Comparison of ENCODE assay signal across 17 mouse cellular contexts in genomic region chr3:152554366-152554765, GRCm38 (mm10).
"Had no signal": no experiment of that assay in that cellular context is flagged by ENCODE, and none has a peak within 500 bp of the region (broad histone marks: within the 10 kb centered on the region; RNA-seq: fewer than 3 reads in every experiment).

No protein-coding gene starts in this region.

- H3K4me2 ChIP-seq: intestine, embryonic 15.5 days; kidney, embryonic 15.5 days; limb, embryonic 15.5 days; liver, embryonic 12.5 days; lung, embryonic 14.5 days; neural tube, embryonic 13.5 days had no signal

- H3K27ac ChIP-seq: intestine, embryonic 15.5 days; kidney, embryonic 15.5 days; limb, embryonic 15.5 days; liver, embryonic 12.5 days; midbrain, embryonic 10.5 days; neural tube, embryonic 13.5 days; stomach, postnatal 0 days had no signal

- H3K9ac ChIP-seq: intestine, embryonic 15.5 days; kidney, embryonic 15.5 days; limb, embryonic 15.5 days; liver, embryonic 12.5 days; lung, embryonic 14.5 days; neural tube, embryonic 13.5 days had no signal

- H3K27me3 ChIP-seq: intestine, embryonic 15.5 days; kidney, embryonic 15.5 days; limb, embryonic 15.5 days; liver, embryonic 12.5 days; neural tube, embryonic 13.5 days had no signal

- H3K36me3 ChIP-seq: intestine, embryonic 15.5 days; kidney, embryonic 15.5 days; limb, embryonic 15.5 days; liver, embryonic 12.5 days; midbrain, embryonic 10.5 days; neural tube, embryonic 13.5 days had no signal

- DNase-seq: kidney, adult 18-20 months; kidney, postnatal 14 days; layer of hippocampus, postnatal 36 days; lung, embryonic 14.5 days; lung, postnatal 10 days; lung, postnatal 4 days; retina, postnatal 1 day; thymus, adult 18-20 months; thymus, postnatal 14 days had no signal

- H3K4me3 ChIP-seq: intestine, embryonic 15.5 days; kidney, embryonic 15.5 days; limb, embryonic 15.5 days; liver, embryonic 12.5 days; midbrain, embryonic 10.5 days; neural tube, embryonic 13.5 days had no signal

- H3K4me1 ChIP-seq: intestine, embryonic 15.5 days; kidney, embryonic 15.5 days; limb, embryonic 15.5 days; neural tube, embryonic 13.5 days had no signal

- ATAC-seq: intestine, embryonic 15.5 days; liver, embryonic 12.5 days; midbrain, embryonic 16.5 days had no signal

- H3K9me3 ChIP-seq: intestine, embryonic 15.5 days; kidney, embryonic 15.5 days; limb, embryonic 15.5 days; liver, embryonic 12.5 days; midbrain, embryonic 10.5 days; neural tube, embryonic 13.5 days had no signal
